Mouse (Mus musculus): ENCODE results near the gene Ina.

- TF ChIP-seq CTCF (IDR thresholded peaks at IDR 0.05; ENCODE audit: borderline replicate concordance, extremely low read depth, insufficient read depth, insufficient read length), result no peak
- TF ChIP-seq POLR2A (IDR thresholded peaks at IDR 0.05; ENCODE audit: borderline replicate concordance, extremely low read depth, insufficient read depth, insufficient read length, poor library complexity, severe bottlenecking), result no peak
These were observed 31.0 kb upstream of the Ina start for GRCm38 (mm10) chr19:46983352-46983965.

Measured in brain, embryonic 14.5 days (tissue).